Mouse (Mus musculus) MEL (cell line): ENCODE results near the gene Prdx2. TPM values are rescaled to one million over a fixed set of nuclear protein-coding genes. Genes with fewer than 3 reads are reported as not detected.

ENCODE experiments used
- DNase-seq: peaks from one replicate; pipeline ENCODE4 v3.0.0; 2011; ENCODE audit warnings: low read depth, low spot score
- H3K27ac ChIP-seq: 2 replicates; pipeline ENCODE4 v1.5.1; 2012; ENCODE audit warnings: low read depth, mild to moderate bottlenecking, control low read depth, low read length, moderate library complexity; ENCODE audit not compliant: control insufficient read depth
- H3K27me3 ChIP-seq, 2 experiments: fragments of 150-350 bp in 1 of 2; sonication (generic) in 1 of 2; 2 replicates each; pipeline ENCODE4 v1.6.1; 2012; ENCODE audit warnings: low read length in 2 of 2, mild to moderate bottlenecking in 2 of 2, improper control_type of control experiment in 1 of 2, moderate library complexity in 1 of 2; ENCODE audit not compliant: insufficient read depth in 2 of 2, control insufficient read depth in 1 of 2
- H3K36me3 ChIP-seq, 2 experiments: 2 replicates each; pipeline ENCODE4 v1.6.1; 2012 to 2014; ENCODE audit warnings: low read length in 2 of 2, improper control_type of control experiment in 1 of 2, inconsistent platforms in 1 of 2, mild to moderate bottlenecking in 1 of 2; ENCODE audit not compliant: insufficient read depth in 2 of 2, control insufficient read depth in 1 of 2
- H3K4me1 ChIP-seq, 2 experiments: fragments of 150-350 bp in 1 of 2; sonication (generic) in 1 of 2; 2 replicates each; pipeline ENCODE4 v1.6.1; 2012; ENCODE audit warnings: low read length in 2 of 2, improper control_type of control experiment in 1 of 2, mild to moderate bottlenecking in 1 of 2; ENCODE audit not compliant: insufficient read depth in 2 of 2, control insufficient read depth in 1 of 2
- H3K4me3 ChIP-seq, 2 experiments: fragments of 150-350 bp in 1 of 2; sonication (generic) in 1 of 2; 2 replicates each; pipeline ENCODE4 v1.5.1; 2012; ENCODE audit warnings: low read depth in 2 of 2, low read length in 2 of 2, mild to moderate bottlenecking in 2 of 2, moderate library complexity in 2 of 2, control low read depth in 1 of 2, improper control_type of control experiment in 1 of 2; ENCODE audit not compliant: control insufficient read depth in 1 of 2, insufficient read depth in 1 of 2
- H3K79me2 ChIP-seq: 2 replicates; pipeline ENCODE4 v1.6.1; 2012; ENCODE audit warnings: mild to moderate bottlenecking, low read length, moderate library complexity; ENCODE audit not compliant: control insufficient read depth, poor library complexity, insufficient read depth
- H3K9ac ChIP-seq: 2 replicates; pipeline ENCODE4 v1.6.1; 2012; ENCODE audit warnings: low read depth, mild to moderate bottlenecking, control low read depth, low read length, moderate library complexity; ENCODE audit not compliant: control insufficient read depth, poor library complexity, severe bottlenecking
- H3K9me3 ChIP-seq: fragments of 150-350 bp; sonication (generic); replicated peaks from 2 replicates; pipeline ENCODE4 v1.6.1; 2012; ENCODE audit warnings: mild to moderate bottlenecking, low read length, improper control_type of control experiment, moderate library complexity; ENCODE audit not compliant: insufficient read depth
- BHLHE40 ChIP-seq: IDR thresholded peaks from 2 replicates; pipeline ENCODE4 v1.6.1; 2012; ENCODE audit warnings: low read depth, mild to moderate bottlenecking, inconsistent platforms, low read length, improper control_type of control experiment, borderline replicate concordance
- CHD1 ChIP-seq: IDR thresholded peaks from 2 replicates; pipeline ENCODE4 v1.6.1; 2012; ENCODE audit warnings: low read depth, mild to moderate bottlenecking, inconsistent platforms, low read length, improper control_type of control experiment
- CTCF ChIP-seq, 3 experiments: IDR thresholded peaks in 2 of 3; conservative IDR thresholded peaks in 1 of 3; 2 replicates each; pipeline ENCODE4 v1.5.1; 2011 to 2012; ENCODE audit warnings: low read length in 3 of 3, low read depth in 2 of 3, mild to moderate bottlenecking in 2 of 3, improper control_type of control experiment in 1 of 3, inconsistent platforms in 1 of 3, mixed read lengths in 1 of 3, moderate library complexity in 1 of 3; ENCODE audit not compliant: control insufficient read depth in 1 of 3, insufficient read depth in 1 of 3, poor library complexity in 1 of 3, severe bottlenecking in 1 of 3
- E2F4 ChIP-seq: IDR thresholded peaks from 2 replicates; pipeline ENCODE4 v1.6.1; 2011; ENCODE audit warnings: low read depth, low read length, improper control_type of control experiment, borderline replicate concordance
- ELF1 ChIP-seq: IDR thresholded peaks from 2 replicates; pipeline ENCODE4 v1.6.1; 2014; ENCODE audit warnings: low read depth, mild to moderate bottlenecking, inconsistent platforms, low read length, improper control_type of control experiment, moderate library complexity
- EP300 ChIP-seq, 2 experiments: IDR thresholded peaks; 2 replicates each; pipeline ENCODE4 v1.6.1; 2011; ENCODE audit warnings: improper control_type of control experiment in 2 of 2, low read length in 2 of 2, low read depth in 1 of 2, mild to moderate bottlenecking in 1 of 2
- ETS1 ChIP-seq: IDR thresholded peaks from 2 replicates; pipeline ENCODE4 v1.6.1; 2012; ENCODE audit warnings: low read depth, mild to moderate bottlenecking, inconsistent platforms, low read length, improper control_type of control experiment, moderate library complexity
- GABPA ChIP-seq: IDR thresholded peaks from 2 replicates; pipeline ENCODE4 v1.6.1; 2012; ENCODE audit warnings: low read depth, mild to moderate bottlenecking, inconsistent platforms, low read length, improper control_type of control experiment, moderate library complexity
- HCFC1 ChIP-seq: IDR thresholded peaks from 2 replicates; pipeline ENCODE4 v1.6.1; 2012; ENCODE audit warnings: low read depth, mild to moderate bottlenecking, inconsistent platforms, low read length, improper control_type of control experiment, moderate library complexity
- JUND ChIP-seq: IDR thresholded peaks from 2 replicates; pipeline ENCODE4 v1.6.1; 2011; ENCODE audit warnings: low read depth, mild to moderate bottlenecking, improper control_type of control experiment, low read length
- KAT2A ChIP-seq: conservative IDR thresholded peaks from 2 replicates; pipeline ENCODE4 v1.6.1; 2012; ENCODE audit warnings: low read depth, low read length, improper control_type of control experiment, inconsistent platforms
- MAFK ChIP-seq: IDR thresholded peaks from 2 replicates; pipeline ENCODE4 v1.6.1; 2011; ENCODE audit warnings: low read depth, mild to moderate bottlenecking, low read length, improper control_type of control experiment, borderline replicate concordance
- MAX ChIP-seq: IDR thresholded peaks from 2 replicates; pipeline ENCODE4 v1.6.1; 2011; ENCODE audit warnings: low read length, improper control_type of control experiment
- MAZ ChIP-seq: IDR thresholded peaks from 2 replicates; pipeline ENCODE4 v1.6.1; 2012; ENCODE audit warnings: low read depth, mild to moderate bottlenecking, inconsistent platforms, low read length, improper control_type of control experiment
- MEF2A ChIP-seq: IDR thresholded peaks from 2 replicates; pipeline ENCODE4 v1.6.1; 2014; ENCODE audit warnings: low read depth, mild to moderate bottlenecking, inconsistent platforms, low read length, improper control_type of control experiment; ENCODE audit not compliant: poor library complexity, insufficient replicate concordance, severe bottlenecking; ENCODE audit errors: extremely low read depth
- MXI1 ChIP-seq: IDR thresholded peaks from 2 replicates; pipeline ENCODE4 v1.6.1; 2011; ENCODE audit warnings: mild to moderate bottlenecking, low read depth, low read length, improper control_type of control experiment
- MYB ChIP-seq: IDR thresholded peaks from 2 replicates; pipeline ENCODE4 v1.6.1; 2011; ENCODE audit warnings: mild to moderate bottlenecking, low read depth, low read length, improper control_type of control experiment
- MYC ChIP-seq: IDR thresholded peaks from 2 replicates; pipeline ENCODE4 v1.6.1; 2011; ENCODE audit warnings: low read depth, mild to moderate bottlenecking, low read length, improper control_type of control experiment, moderate library complexity
- NELFE ChIP-seq: IDR thresholded peaks from 2 replicates; pipeline ENCODE4 v1.6.1; 2011; ENCODE audit warnings: low read depth, low read length, improper control_type of control experiment
- NRF1 ChIP-seq: IDR thresholded peaks from 2 replicates; pipeline ENCODE4 v1.6.1; 2014; ENCODE audit warnings: low read depth, mild to moderate bottlenecking, inconsistent platforms, low read length, improper control_type of control experiment, moderate library complexity; ENCODE audit not compliant: poor library complexity, insufficient read depth, severe bottlenecking
- POLR2A ChIP-seq, 2 experiments: IDR thresholded peaks; 2 replicates each; pipeline ENCODE4 v1.6.1; 2011 to 2012; ENCODE audit warnings: low read length in 2 of 2, mild to moderate bottlenecking in 2 of 2, control low read depth in 1 of 2, improper control_type of control experiment in 1 of 2, low read depth in 1 of 2, moderate library complexity in 1 of 2; ENCODE audit not compliant: control insufficient read depth in 1 of 2, insufficient read depth in 1 of 2, poor library complexity in 1 of 2
- POLR2AphosphoS5 ChIP-seq: IDR thresholded peaks from 2 replicates; pipeline ENCODE4 v1.6.1; 2012; ENCODE audit warnings: low read depth, borderline replicate concordance, mild to moderate bottlenecking, inconsistent platforms, low read length, moderate library complexity, mixed read lengths
- RAD21 ChIP-seq: IDR thresholded peaks from 2 replicates; pipeline ENCODE4 v1.6.1; 2011; ENCODE audit warnings: mild to moderate bottlenecking, low read depth, low read length, improper control_type of control experiment
- RCOR1 ChIP-seq: IDR thresholded peaks from 2 replicates; pipeline ENCODE4 v1.6.1; 2012; ENCODE audit warnings: low read depth, mild to moderate bottlenecking, inconsistent platforms, low read length, improper control_type of control experiment
- SIN3A ChIP-seq: IDR thresholded peaks from 2 replicates; pipeline ENCODE4 v1.6.1; 2012; ENCODE audit warnings: low read length, improper control_type of control experiment, inconsistent platforms
- SMC3 ChIP-seq: IDR thresholded peaks from 2 replicates; pipeline ENCODE4 v1.6.1; 2011; ENCODE audit warnings: low read depth, low read length, improper control_type of control experiment
- TAL1 ChIP-seq: IDR thresholded peaks from 2 replicates; pipeline ENCODE4 v1.6.1; 2012; ENCODE audit warnings: mild to moderate bottlenecking, inconsistent platforms, low read length, moderate library complexity, mixed read lengths
- TBP ChIP-seq: IDR thresholded peaks from 2 replicates; pipeline ENCODE4 v1.8.0; 2011; ENCODE audit warnings: low read depth, low read length, improper control_type of control experiment
- TCF12 ChIP-seq: IDR thresholded peaks from 2 replicates; pipeline ENCODE4 v1.6.1; 2014; ENCODE audit warnings: low read depth, mild to moderate bottlenecking, inconsistent platforms, low read length, improper control_type of control experiment, moderate library complexity
- UBTF ChIP-seq: IDR thresholded peaks from 2 replicates; pipeline ENCODE4 v1.6.1; 2012; ENCODE audit warnings: low read depth, mild to moderate bottlenecking, inconsistent platforms, low read length, improper control_type of control experiment, moderate library complexity, borderline replicate concordance; ENCODE audit not compliant: insufficient read depth
- USF2 ChIP-seq, 2 experiments: IDR thresholded peaks; 2 replicates each; pipeline ENCODE4 v1.6.1; 2011 to 2012; ENCODE audit warnings: improper control_type of control experiment in 2 of 2, low read length in 2 of 2, borderline replicate concordance in 1 of 2, inconsistent platforms in 1 of 2, low read depth in 1 of 2, mild to moderate bottlenecking in 1 of 2; ENCODE audit not compliant: insufficient read depth in 1 of 2
- ZMIZ1 ChIP-seq: IDR thresholded peaks from 2 replicates; pipeline ENCODE4 v1.6.1; 2012; ENCODE audit warnings: low read depth, mild to moderate bottlenecking, inconsistent platforms, low read length, improper control_type of control experiment, moderate library complexity
- ZNF384 ChIP-seq: IDR thresholded peaks from 2 replicates; pipeline ENCODE4 v1.6.1; 2012; ENCODE audit warnings: low read depth, mild to moderate bottlenecking, inconsistent platforms, low read length, improper control_type of control experiment
- polyA plus RNA-seq, 2 experiments: library from polyadenylated mRNA; stranded (reverse) in 1 of 2; unstranded in 1 of 2; fragments of >175 nt in 1 of 2; fragments of >200 nt in 1 of 2; gene quantifications; 2 replicates each; pipeline versions ENCODE4 v1.2.1 to v1.2.4; 2012; ENCODE audit warnings: low replicate concordance in 2 of 2, low read depth in 1 of 2; ENCODE audit not compliant: insufficient read length in 2 of 2, insufficient read depth in 1 of 2, missing spikeins in 1 of 2
- total RNA-seq: library from RNA; depleted of rRNA; stranded (reverse); fragments of 300-350 nt; gene quantifications from 2 replicates; pipeline ENCODE4 v1.2.3, GENCODE M21; 2012

Prdx2 gene
- total and polyA plus RNA-seq, 3 experiments, result 643 to 773 (median 679) TPM

DNA sequence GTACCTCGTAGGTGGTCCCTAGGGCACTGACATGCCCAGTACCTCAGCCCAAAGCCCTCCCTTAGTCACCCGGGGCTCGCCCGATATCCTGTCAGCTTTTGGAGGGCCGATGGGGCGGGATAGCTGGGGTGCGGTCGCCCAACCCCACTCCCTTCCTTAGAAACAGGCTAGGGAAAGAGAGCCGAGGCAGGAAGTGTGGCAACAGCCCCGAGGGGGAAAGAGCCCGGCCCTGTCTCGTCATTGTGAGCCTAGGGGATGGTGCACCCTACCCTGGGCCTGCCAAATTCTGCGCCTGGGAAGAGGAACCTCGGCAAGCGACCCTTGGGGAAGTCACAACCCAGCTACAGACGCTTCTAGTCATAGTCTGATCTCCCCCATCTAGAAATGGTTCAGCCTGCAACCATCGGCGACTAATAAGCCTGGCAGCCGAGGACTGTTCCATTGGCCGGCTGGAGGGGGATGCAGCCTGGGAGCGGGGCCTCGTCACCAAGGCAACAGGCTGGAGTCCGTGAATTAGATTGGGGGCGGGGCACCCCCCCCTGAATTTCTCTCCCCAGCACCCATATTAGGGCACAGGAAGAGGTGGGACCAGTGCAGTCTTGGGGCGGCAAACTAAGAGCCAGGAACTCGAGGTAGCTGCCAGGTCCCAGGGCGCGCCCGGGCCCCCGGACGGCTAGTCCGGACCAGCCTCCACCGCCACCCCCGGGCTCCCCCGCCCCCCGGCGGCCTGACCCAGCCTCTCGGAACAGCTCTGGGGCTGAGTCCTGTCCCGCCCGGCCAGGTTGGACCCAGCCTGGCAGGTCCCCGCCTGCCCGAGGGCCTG lies 10.4 kb downstream of the Prdx2 start:
- H3K9ac ChIP-seq, result peak overlapping the region; percentile 83
- H3K79me2 ChIP-seq, result peaks cover 22% of the 10 kb centered on the region
- peak overlapping the region; percentile 99 for H3K27ac ChIP-seq
- peak; percentile 23; the same call in 1 of the 2 replicates for TF ChIP-seq ELF1
- peak; percentile 99 for TF ChIP-seq CHD1
- TF ChIP-seq MAX, result peak; percentile 64; the same call in 1 of the 2 replicates
- TF ChIP-seq SMC3, result no peak
- TF ChIP-seq UBTF, result no peak
- TF ChIP-seq ZNF384, result no peak
- TF ChIP-seq ZMIZ1, result no peak; the same call in 1 of the 2 replicates
- TF ChIP-seq NRF1, result no peak
- TF ChIP-seq ETS1, result peak; percentile 62; the same call in 1 of the 2 replicates
- TF ChIP-seq TCF12, result 0 out of 2 replicates have a peak, but pooled peaks have one; percentile 25
- no peak for TF ChIP-seq POLR2AphosphoS5
- peak; percentile 66 for TF ChIP-seq MXI1
- TF ChIP-seq HCFC1, result peak; percentile 71
- peak; percentile 79 for TF ChIP-seq TBP
- TF ChIP-seq EP300 (IDR thresholded peaks at IDR 0.05; ENCODE audit: low read depth in 1 of 2, low read length in 2 of 2), result 0 out of 4 replicates have a peak, but pooled peaks of 1 of the 2 experiments have one; percentile 8
- no peak for TF ChIP-seq GABPA
- TF ChIP-seq MAZ, result peak; percentile 94
- TF ChIP-seq MEF2A, result 0 out of 2 replicates have a peak, but pooled peaks have one; percentile 9
- no peak; the same call in 1 of the 2 replicates for TF ChIP-seq BHLHE40
- no peak for TF ChIP-seq MAFK
- TF ChIP-seq E2F4, result no peak
- TF ChIP-seq KAT2A, result no peak; the same call in 1 of the 2 replicates
- TF ChIP-seq RCOR1, result no peak
- peak; percentile 36; the same call in 1 of the 2 replicates for TF ChIP-seq NELFE
- peak; percentile 80 for TF ChIP-seq SIN3A
- no peak for TF ChIP-seq RAD21
- no peak for TF ChIP-seq MYB
- no peak for TF ChIP-seq MYC
- TF ChIP-seq CTCF (IDR thresholded peaks at IDR 0.05 in 2 of 3, conservative IDR thresholded peaks at IDR 0.05 in 1 of 3; ENCODE audit: control insufficient read depth in 1 of 3, insufficient read depth in 1 of 3, low read depth in 2 of 3, low read length in 3 of 3, poor library complexity in 1 of 3, severe bottlenecking in 1 of 3), result no peak
- no peak for TF ChIP-seq TAL1
- peak in 1 of 2 experiments; percentile 27; a peak in 1 of 4 replicates for TF ChIP-seq POLR2A (IDR thresholded peaks at IDR 0.05; ENCODE audit: control insufficient read depth in 1 of 2, insufficient read depth in 1 of 2, low read depth in 1 of 2, low read length in 2 of 2, poor library complexity in 1 of 2)
- no peak for TF ChIP-seq USF2 (IDR thresholded peaks at IDR 0.05; ENCODE audit: borderline replicate concordance in 1 of 2, insufficient read depth in 1 of 2, low read depth in 1 of 2, low read length in 2 of 2)
- TF ChIP-seq JUND, result no peak
- H3K27me3 ChIP-seq, result no peaks in the 10 kb centered on the region
- peaks cover 0 to 37% of the 10 kb centered on the region in 2 experiments; a peak in 2 of 4 replicates for H3K36me3 ChIP-seq
- peak overlapping the region; percentile 52 to 64 for H3K4me3 ChIP-seq
- H3K4me1 ChIP-seq, result peaks cover 13 to 57% of the 10 kb centered on the region in 2 experiments
- peak; percentile 99 for DNase-seq
- H3K9me3 ChIP-seq, result no peaks in the 10 kb centered on the region
